Mouse (Mus musculus) gastrocnemius, postnatal 10 days (tissue): ENCODE data around the gene Cenpe. TPM values are rescaled to one million over a fixed set of nuclear protein-coding genes. Genes with fewer than 3 reads are reported as not detected.

Source experiments
- DNase-seq: peaks from one replicate; pipeline ENCODE4 v3.0.0; 2021; ENCODE audit warnings: mixed read lengths
- total RNA-seq, 2 experiments: library from RNA; stranded (reverse); gene quantifications; 2 replicates each; pipeline ENCODE4 v1.2.3; 2021

Gene Cenpe
- total RNA-seq, 2 experiments from 2014 or later, result 3.6 to 5.0 TPM

DNA sequence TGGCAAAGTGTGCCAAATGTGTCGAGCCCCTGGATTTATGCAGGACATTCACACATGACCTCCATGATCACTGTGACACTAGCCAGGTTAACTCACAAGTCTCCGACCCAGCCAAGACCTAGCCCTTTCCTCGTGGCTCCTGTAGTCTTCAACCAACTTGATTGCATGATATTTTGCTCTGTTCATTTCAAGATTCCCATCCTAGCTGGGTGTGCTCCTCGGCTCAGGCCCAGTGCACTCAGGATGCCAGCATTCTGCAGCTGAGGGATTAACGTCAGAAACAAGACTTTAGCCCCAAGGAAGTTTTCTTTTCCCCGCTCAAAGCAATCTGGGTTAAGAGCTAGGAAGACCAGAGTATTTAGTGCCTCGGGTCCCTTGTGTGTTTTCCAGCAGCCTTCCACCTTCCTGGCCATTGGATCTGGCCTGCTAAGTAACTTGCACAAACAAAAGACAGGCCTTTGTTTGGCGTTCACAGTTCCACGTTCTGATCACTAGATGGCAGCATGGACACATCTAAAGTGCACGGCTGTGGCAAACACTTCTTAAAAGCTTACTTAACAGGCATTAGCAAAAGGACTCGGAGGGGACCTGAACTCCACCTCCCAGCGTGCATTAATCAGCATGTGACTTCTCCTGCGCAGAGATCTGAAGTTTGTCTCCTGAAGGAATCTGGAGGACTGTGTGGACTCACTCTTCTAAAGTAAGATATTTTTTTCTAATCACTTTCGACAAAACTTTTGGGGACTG lies 68.5 kb downstream of the Cenpe start, which contains the start of gene Bdh2:
Bdh2 (plus strand) TSS at position 553 of the 747 bp plus-strand sequence.
- DNase-seq, result peak; percentile 61

- DNase-seq, result no peak
These were observed 69.4 kb downstream of the Cenpe start for GRCm38 (mm10) chr3:135281701-135282100.

- DNase-seq, result no peak
These were observed 72.9 kb downstream of the Cenpe start for GRCm38 (mm10) chr3:135285256-135285655.

DNA sequence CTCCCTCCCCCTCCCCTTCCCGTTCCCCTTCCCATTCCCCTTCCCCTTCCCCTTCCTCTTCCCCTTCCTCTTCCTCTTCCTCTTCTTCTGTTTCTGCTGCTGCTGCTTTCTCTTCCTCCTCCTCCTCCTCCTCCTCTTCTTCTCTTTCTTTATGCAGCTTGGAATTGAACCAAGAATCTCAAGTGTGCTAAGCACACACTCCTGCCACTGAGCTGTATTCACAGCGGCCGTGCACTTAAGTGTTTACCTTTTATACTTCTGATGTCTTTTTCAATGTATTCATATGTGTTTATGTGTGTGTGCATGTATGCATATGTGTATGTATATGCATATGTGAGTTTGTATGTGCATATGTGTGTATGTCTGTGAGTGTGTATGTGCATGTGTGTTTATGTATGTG lies 73.5 kb downstream of the Cenpe start:
- DNase-seq, result no peak

- no peak for DNase-seq
These were observed 75.9 kb downstream of the Cenpe start for GRCm38 (mm10) chr3:135288138-135288750.

DNA sequence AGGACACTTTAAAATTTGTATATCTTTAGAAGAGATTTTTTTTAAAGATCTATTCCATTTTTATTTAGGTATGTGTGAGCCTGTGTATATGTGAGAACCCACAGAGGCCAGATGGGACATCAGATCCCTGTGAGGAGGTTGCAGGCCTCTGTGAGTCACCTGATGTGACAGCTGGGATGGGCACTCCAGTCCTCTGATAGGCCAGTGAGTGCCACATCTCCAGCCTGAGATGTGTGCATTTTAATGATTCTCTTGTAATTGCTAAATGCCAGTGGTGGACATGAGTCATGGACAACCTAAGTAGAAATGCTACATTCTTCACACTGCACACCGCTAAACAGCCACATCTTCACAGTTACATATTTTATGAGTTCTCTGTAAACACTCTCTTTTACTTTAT lies 76.8 kb downstream of the Cenpe start:
- DNase-seq, result no peak

DNA sequence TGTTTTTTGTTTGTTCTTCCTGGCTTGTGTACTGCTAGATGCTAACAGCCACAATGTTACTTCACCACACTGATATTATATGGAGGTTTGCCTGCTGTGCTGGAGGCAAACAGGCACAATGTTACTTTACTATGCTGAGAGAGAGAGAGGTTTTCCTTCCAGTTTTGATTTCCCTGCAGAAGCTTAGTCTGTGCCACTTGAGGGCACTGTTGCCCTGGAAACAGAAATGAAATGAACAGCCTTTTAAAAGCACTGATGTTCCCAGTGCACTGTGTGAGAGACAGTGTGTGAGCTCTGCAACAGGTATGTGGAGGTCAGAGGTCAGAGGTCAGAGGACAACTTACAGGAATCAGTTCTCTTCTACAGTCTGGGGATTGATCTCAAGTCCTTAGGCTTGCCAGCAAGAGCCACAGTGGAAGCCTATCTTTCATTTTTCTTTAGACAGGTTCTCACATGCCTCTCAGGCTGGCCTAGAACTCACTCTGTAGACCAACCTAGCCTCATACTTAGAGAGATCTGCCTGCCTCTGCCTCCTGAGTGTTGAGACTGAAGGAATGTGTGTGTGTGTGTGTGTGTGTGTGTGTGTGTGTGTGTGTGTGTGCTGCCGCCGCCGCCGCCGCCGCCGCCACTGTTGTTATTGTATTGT lies 78.0 kb downstream of the Cenpe start:
- peak; percentile 24 for DNase-seq

DNA sequence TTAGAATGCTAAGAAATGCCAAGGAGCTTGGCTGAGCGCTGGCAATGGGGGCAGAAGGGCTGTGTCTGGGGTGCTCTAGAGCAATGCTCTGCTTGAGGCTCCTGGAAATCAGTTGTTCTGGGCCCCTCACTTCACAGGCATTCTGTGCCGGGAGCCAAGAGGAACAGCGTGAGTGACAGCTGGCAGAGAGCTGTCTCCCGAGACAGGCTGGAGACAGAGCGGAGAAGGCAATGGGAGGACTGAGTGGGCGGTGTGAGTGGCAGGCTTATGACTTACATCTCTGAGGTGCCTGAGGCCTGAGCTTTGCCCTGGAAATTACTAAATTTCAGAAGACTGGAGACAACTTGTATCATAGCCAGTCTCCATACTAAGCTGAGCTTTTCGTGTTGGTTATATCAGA lies 81.4 kb downstream of the Cenpe start:
- DNase-seq, result no peak

- no peak for DNase-seq
These were observed 83.2 kb downstream of the Cenpe start for GRCm38 (mm10) chr3:135295559-135295958.

DNA sequence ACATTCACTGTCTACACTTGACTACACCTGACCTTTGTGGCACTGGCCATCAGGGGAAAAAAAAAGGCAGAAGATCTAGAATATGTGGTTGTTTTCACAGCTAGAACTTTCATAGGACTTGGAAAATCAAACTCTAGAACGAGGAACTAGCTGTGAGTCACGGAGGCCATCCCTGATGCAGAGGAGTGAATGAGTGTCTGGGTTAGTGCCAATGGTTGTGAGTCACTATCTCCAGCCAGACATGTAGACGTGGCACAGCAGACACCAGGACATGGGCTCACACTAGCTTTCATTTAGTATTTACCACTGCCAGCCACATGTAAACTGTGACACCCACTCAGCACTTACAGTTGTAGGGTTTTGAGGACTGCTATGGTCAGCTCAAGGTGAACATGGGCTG lies 86.2 kb downstream of the Cenpe start:
- no peak for DNase-seq

DNA sequence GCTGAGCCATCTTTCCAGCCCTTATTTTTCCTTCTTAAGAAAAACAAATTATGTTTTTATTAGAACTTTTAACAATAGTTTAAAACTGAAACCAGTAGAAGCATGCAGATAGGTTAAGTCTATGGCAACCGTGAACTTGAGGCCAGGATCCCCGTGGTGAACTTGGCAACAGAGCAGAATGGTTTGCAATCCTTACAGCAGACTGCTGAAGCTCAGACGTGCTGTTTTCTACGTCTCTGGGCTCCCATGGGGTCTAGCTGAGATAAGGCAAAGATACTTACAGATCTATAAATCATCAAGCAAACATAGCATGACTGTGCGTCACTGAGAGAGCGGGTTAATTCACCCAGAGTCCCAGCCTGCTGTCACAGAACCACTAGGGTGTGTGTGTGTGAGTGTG lies 87.7 kb downstream of the Cenpe start:
- no peak for DNase-seq

DNA sequence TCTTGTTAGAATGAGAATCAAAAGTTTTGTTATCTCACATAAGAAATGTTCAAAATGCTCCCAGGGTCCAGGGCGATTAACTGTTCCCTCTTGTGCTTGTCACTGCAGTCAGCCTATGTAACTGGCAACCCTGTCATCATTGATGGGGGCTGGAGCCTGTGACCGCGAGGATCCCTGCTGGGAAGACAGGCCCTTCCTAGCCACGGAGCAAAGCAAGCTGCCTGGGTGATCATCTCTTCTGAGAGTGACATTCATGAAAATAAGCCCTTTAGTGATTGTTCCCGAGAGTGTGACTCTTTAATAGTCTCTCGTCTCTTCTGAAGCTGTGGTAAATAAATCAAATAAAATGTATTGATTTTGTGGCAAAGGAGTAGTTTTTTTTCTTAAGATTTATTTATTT lies 91.7 kb downstream of the Cenpe start:
- DNase-seq, result no peak

GRCm38 (mm10) chr3:135304566-135304965 lies 92.2 kb downstream of the Cenpe start:
- no peak for DNase-seq

- peak; percentile 18 for DNase-seq
These were observed 95.3 kb downstream of the Cenpe start, which contains the start of gene Slc9b2 for GRCm38 (mm10) chr3:135307411-135308259. Slc9b2 (plus strand) TSS chr3:135307700.

DNA sequence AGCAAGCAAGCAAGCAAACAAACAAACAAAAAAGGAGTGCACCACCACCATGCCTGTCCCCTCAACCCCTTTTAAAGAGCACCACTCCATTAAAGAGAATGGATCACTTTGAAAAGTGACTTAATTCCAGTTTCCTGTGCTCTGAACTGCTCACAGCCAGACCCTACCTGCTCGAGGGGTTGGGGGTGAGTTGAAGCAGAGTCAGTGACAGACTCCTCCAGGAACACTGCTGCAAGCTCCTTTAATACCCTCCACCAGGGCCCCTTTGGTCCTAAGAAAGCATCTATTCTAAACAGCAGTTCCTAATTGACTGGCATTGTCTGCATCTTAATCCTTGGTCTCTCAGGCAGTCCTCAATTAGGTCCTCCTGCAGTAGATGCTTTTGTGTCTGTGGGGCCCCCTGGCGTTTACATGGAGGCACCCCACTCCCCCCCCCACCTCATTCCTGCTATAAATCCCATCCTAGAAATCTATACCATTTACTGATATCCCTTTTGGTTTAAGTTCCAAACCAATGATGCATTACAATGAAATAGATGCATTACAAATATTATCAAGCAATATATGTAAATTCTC lies 100.7 kb downstream of the Cenpe start:
- no peak for DNase-seq

DNA sequence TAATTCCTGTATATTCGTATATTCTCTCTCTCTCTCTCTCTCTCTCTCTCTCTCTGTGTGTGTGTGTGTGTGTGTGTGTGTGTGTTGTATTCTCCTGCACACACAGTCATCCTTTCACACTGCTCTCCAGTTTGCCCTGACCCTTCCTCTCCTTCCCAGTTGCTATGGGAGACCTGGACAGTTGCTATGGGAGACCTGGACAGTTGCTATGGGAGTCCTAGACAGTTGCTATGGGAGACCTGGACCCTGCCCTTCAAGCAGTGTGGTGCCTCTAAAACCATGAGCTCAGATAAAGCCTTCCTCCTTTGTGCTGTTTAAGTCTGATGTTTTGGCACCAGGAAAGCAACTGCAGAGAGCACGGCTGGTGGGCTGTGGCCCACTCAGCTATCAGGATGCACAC lies 101.4 kb downstream of the Cenpe start:
- no peak for DNase-seq

DNA sequence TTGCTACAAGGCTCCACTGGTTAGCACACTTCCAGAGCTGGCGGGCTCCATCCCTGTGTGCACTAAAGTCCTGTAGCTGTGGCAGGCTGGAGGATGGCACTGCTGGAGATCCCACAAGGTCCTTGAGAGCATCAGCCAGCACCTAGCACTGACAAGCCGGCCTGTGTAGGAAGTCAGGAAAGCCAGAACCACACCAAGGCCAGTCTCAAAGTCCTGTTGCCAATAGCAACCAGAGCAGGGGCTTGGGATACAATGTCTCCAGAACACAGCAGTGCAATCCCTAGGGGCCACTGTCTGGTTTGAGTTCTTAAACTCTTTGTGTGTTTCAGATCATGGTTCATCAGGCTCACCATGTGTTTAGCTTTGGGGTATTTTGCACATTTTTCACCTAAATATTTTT lies 102.5 kb downstream of the Cenpe start:
- DNase-seq, result no peak

DNA sequence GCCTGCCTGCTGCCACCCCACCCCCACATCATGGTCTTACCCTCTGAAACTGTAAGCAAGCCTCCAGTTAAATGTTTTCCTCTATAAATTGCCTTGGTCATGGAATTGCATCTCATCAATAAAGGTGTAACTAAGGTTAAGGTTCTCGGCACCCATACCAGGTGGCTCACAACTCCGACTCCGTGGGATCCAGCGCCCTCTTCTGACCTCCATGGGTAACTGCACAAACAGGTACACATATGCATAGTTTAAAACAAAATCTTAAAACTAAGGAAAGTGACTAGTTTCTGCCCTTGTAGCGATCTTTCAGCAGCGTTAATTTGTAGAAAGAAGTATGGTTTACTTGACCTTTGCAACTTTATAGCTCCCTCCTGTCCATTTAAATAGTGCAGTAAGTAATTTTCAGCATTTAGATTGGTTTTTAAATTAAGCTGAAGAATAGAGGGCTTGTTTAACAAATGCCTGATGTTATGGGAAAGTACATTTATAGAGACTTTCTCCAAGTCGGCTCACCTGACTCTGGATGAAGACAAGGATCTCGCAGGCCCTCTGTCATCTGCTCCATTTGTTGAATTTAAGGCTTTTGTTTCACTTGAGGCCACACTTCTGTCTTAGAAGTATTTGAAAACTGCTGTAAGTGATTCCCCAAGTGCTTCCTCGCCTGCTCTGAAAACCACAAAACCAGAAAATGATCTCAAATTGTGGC lies 103.5 kb downstream of the Cenpe start:
- no peak for DNase-seq

DNA sequence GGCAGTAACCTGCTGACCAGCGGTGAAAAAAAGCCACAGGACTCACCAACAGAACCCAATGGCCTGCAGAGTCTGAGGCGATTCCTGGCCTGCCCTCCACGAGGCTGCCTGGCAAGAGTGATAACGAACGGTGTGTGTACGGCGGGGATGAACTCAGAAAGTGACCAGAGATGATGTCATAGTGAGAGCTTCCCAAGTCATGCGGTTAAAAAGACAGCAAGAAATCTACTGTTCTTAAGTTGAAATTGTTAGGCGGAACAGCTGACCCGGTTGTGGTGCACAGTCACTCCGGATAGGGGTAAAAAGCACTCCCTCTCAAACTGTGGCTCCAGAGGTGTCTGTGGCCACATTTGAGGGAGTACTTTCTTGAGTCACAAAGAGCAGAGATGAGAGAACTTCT lies 106.0 kb downstream of the Cenpe start:
- no peak for DNase-seq
